ENCODE assay signal across 9 mouse cellular contexts in genomic region chr4:136526412-136526811, GRCm38 (mm10). TPM values are rescaled to one million over a fixed set of nuclear protein-coding genes. Genes with fewer than 3 reads are reported as not detected.
A peak's percentile ranks its signal among the peaks of the same experiment; 100 is the strongest.
DNase-seq lines count a peak whose midpoint lies in the region; ATAC-seq and TF ChIP-seq lines count a peak whose summit lies in the region.
"Had no signal": no experiment of that assay in that cellular context is flagged by ENCODE, and none has a peak within 500 bp of the region (broad histone marks: within the 10 kb centered on the region; RNA-seq: fewer than 3 reads in every experiment).

No protein-coding gene starts in this region.

- no peak for ATAC-seq in Patski
- ATAC-seq in heart, postnatal 0 days (ENCODE audit: insufficient read depth, low read depth), result peak; percentile 58

- in situ Hi-C loops in Patski (cut with MboI; ENCODE audit: low pct_unique_long_range_greater_than_20kb), result no loop called here

- CTCF ChIA-PET in Patski (lab: Charles Lee), result interaction anchor here (1.6 to 2.5 kb wide), 2 partner anchors 14 to 17 kb away, joined by 8 read pairs; no protein-coding TSS in a partner anchor

- no peaks in the 10 kb centered on the region for H3K27me3 ChIP-seq in heart, embryonic 10.5 days (ENCODE audit: insufficient read depth, poor library complexity, severe bottlenecking)
- H3K27me3 ChIP-seq in Patski, result no peaks in the 10 kb centered on the region
- no peaks in the 10 kb centered on the region for H3K27me3 ChIP-seq in heart, postnatal 0 days (ENCODE audit: control insufficient read depth, insufficient read depth, low read length)
- H3K27me3 ChIP-seq: liver, embryonic 15.5 days had no signal

- no peak for TF ChIP-seq EP300 in heart, postnatal 0 days (IDR thresholded peaks at IDR 0.05; ENCODE audit: low read depth)

- no peak overlapping the region for H3K27ac ChIP-seq in heart, embryonic 10.5 days
- H3K27ac ChIP-seq in heart, postnatal 0 days (ENCODE audit: low read depth), result no peak overlapping the region
- H3K27ac ChIP-seq: liver, embryonic 15.5 days had no signal

- peak; percentile 43 for DNase-seq in heart, adult 8-10 months (ENCODE audit: low spot score)
- no peak for DNase-seq in heart, embryonic 10.5 days (ENCODE audit: low spot score)
- DNase-seq in Patski (ENCODE audit: low read depth, low spot score), result no peak
- DNase-seq in cerebellum, postnatal 36 days, result peak; percentile 73 to 75
- peak; percentile 57 for DNase-seq in heart, postnatal 0 days (ENCODE audit: low spot score)
- DNase-seq in kidney, postnatal 25 days, result peak; percentile 66 to 76
- peak; percentile 53 for DNase-seq in lung, postnatal 25 days (ENCODE audit: low spot score)
- DNase-seq in spleen, postnatal 10 days (ENCODE audit: low spot score in 2 of 2), result peak; percentile 15 to 70

- H3K4me1 ChIP-seq in heart, embryonic 10.5 days, result no peaks in the 10 kb centered on the region
- no peaks in the 10 kb centered on the region for H3K4me1 ChIP-seq in heart, postnatal 0 days (ENCODE audit: control insufficient read depth, insufficient read depth)

- H3K4me3 ChIP-seq in heart, embryonic 10.5 days, result no peak overlapping the region
- H3K4me3 ChIP-seq in heart, postnatal 0 days (ENCODE audit: low read depth, low read length), result no peak overlapping the region
- H3K4me3 ChIP-seq: liver, embryonic 15.5 days had no signal

- POLR2A ChIA-PET in Patski (lab: Charles Lee), result no interaction called here

- H3K9ac ChIP-seq in heart, postnatal 0 days (replicated peaks; ENCODE audit: low read depth, low read length), result no peak overlapping the region
- H3K9ac ChIP-seq: liver, embryonic 15.5 days had no signal

- H3K9me3 ChIP-seq in heart, embryonic 10.5 days, result no peaks in the 10 kb centered on the region
- H3K9me3 ChIP-seq in heart, postnatal 0 days (replicated peaks; ENCODE audit: control insufficient read depth, low read length), result no peaks in the 10 kb centered on the region
- H3K9me3 ChIP-seq: liver, embryonic 15.5 days had no signal

- H3K4me2 ChIP-seq in heart, postnatal 0 days (ENCODE audit: low read depth, low read length), result no peak overlapping the region
- H3K4me2 ChIP-seq: liver, embryonic 15.5 days had no signal

- peak; percentile 61 for TF ChIP-seq CTCF in Patski (IDR thresholded peaks at IDR 0.05)
- peak; percentile 66 for TF ChIP-seq CTCF in heart, postnatal 0 days (IDR thresholded peaks at IDR 0.05; ENCODE audit: low read depth)

- 27% methylated on average over 4 of the region's 4 CpGs for WGBS in heart, embryonic 10.5 days
- 14% methylated on average over 4 of the region's 4 CpGs for WGBS in heart, postnatal 0 days

- peaks cover 22% of the 10 kb centered on the region for H3K36me3 ChIP-seq in heart, embryonic 10.5 days
- H3K36me3 ChIP-seq in heart, postnatal 0 days (replicated peaks; ENCODE audit: control insufficient read depth, insufficient read depth, low read length), result 0 out of 2 replicates have a peak, but pooled peaks cover 16% of the 10 kb centered on the region
- H3K36me3 ChIP-seq: liver, embryonic 15.5 days had no signal

RNA-seq across cellular contexts. Expression of gene Luzp1, which starts 56.9 kb away (rescaled TPM):
- total RNA-seq in heart, adult 8-10 months (2022), result 10 to 100 TPM; 28.3 to 48.0 (median 38.1) TPM
- 96.4 and 126 TPM in 2 replicates for polyA plus RNA-seq in heart, embryonic 10.5 days (2016; fragmentation: Nextera tagmentation; extraction: Ambion mirVana)
- 26.8 TPM for polyA plus RNA-seq in Patski (2021)
- 22.6 and 24.5 TPM in 2 replicates for total RNA-seq in heart, postnatal 0 days (2014; rRNA removed; ENCODE audit: low replicate concordance)
- polyA plus RNA-seq in heart, postnatal 0 days (2015; fragmentation: Nextera tagmentation; extraction: Ambion mirVana), result 80.2 and 91.1 TPM in 2 replicates

Comparison
In these comparisons a context has a peak if more than half of its experiments do, and no peak if none do; other contexts are left out.
1. DNase-seq: peak in heart, adult 8-10 months (single experiment), cerebellum, postnatal 36 days (2 of 2), heart, postnatal 0 days (single experiment), kidney, postnatal 25 days (2 of 2), lung, postnatal 25 days (single experiment) and spleen, postnatal 10 days (2 of 2); none in heart, embryonic 10.5 days (single experiment) and Patski (single experiment).